Mouse (Mus musculus) ES-E14 (cell line): ENCODE results near the gene Fam151a.

Source experiments
- CHD2 ChIP-seq: IDR thresholded peaks from 2 replicates; pipeline ENCODE4 v1.6.1; 2014; ENCODE audit warnings: mild to moderate bottlenecking, low read depth, low read length, inconsistent platforms
- HCFC1 ChIP-seq: IDR thresholded peaks from 2 replicates; pipeline ENCODE4 v1.6.1; 2012; ENCODE audit warnings: low read length, inconsistent platforms, borderline replicate concordance; ENCODE audit not compliant: insufficient read depth
- MAFK ChIP-seq: IDR thresholded peaks from 2 replicates; pipeline ENCODE4 v1.6.1; 2014; ENCODE audit warnings: mild to moderate bottlenecking, low read depth, low read length, inconsistent platforms; ENCODE audit not compliant: insufficient read depth
- ZC3H11A ChIP-seq: IDR thresholded peaks from 2 replicates; pipeline ENCODE4 v1.6.1; 2012; ENCODE audit warnings: low read depth, mild to moderate bottlenecking, inconsistent platforms, low read length, borderline replicate concordance

DNA sequence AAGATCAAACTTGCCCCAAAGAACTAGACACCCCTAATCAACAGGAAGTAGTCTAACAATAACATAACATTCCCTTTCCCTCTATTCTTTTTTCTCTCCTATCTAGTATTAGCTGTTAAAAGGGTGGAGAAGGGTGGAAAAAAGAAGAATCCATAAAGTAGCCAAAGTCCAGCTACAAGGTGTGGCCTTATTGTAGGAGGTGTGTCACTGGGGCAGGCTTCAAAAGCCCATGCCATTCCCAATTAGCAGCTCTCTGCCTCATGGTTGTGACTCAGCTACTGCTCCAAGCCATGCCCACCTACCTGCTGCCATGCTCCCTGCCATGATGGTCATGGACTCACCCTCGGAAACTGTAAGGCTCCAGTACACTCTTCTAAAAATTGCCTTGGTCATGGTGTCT lies 38.9 kb downstream of the Fam151a start:
- TF ChIP-seq ZC3H11A = no peak
- TF ChIP-seq MAFK = no peak
- no peak for TF ChIP-seq HCFC1
- no peak for TF ChIP-seq CHD2
